Mouse (Mus musculus) stomach, postnatal 0 days (tissue): Measurements from ENCODE around the gene Emc9.

Experiments used
- CTCF ChIP-seq: IDR thresholded peaks from 2 replicates; pipeline ENCODE4 v1.5.1; 2016; ENCODE audit warnings: antibody characterized with exemption, low read depth, mild to moderate bottlenecking, moderate library complexity
- EP300 ChIP-seq: optimal IDR thresholded peaks from 2 replicates; pipeline ENCODE3; 2016; ENCODE audit warnings: antibody characterized with exemption

- TF ChIP-seq CTCF (no peak), EP300 (no peak)
Measured at GRCm38 (mm10) chr14:55580731-55581130, 4.4 kb downstream of the Emc9 start.
